Mouse (Mus musculus) megakaryocyte, adult 5-6 weeks (primary cell): ENCODE data around the gene Xrcc4. TPM values are rescaled to one million over a fixed set of nuclear protein-coding genes. Genes with fewer than 3 reads are reported as not detected.
"Not testable (repeated sequence)": the region's sequence is repeated elsewhere in the genome, so short reads cannot be mapped to it uniquely, and the experiment has no call there.

ENCODE experiments used
- ATAC-seq: 2 replicates; pipeline ENCODE4 v1.8.0; 2016; ENCODE audit warnings: mild to moderate bottlenecking, inconsistent platforms; ENCODE audit not compliant: poor library complexity, severe bottlenecking
- total RNA-seq, 2 experiments: library from RNA; stranded (forward) in 1 of 2; stranded (reverse) in 1 of 2; fragments of 153-499, 151-499 nt in 1 of 2; fragments of 221-1000, 200-1000 nt in 1 of 2; gene quantifications; 2 replicates each; pipeline versions ENCODE4 v1.2.3 to v1.2.4; 2015 to 2017

Gene Xrcc4
- total RNA-seq, 2 experiments from 2014 or later, result 20.1 to 33.2 TPM

GRCm38 (mm10) chr13:89828429-89828970 is 260.9 kb downstream of the Xrcc4 start:
- peak; percentile 61 for ATAC-seq

GRCm38 (mm10) chr13:89827838-89828237 is 261.6 kb downstream of the Xrcc4 start:
- ATAC-seq, result peak; percentile 74

DNA sequence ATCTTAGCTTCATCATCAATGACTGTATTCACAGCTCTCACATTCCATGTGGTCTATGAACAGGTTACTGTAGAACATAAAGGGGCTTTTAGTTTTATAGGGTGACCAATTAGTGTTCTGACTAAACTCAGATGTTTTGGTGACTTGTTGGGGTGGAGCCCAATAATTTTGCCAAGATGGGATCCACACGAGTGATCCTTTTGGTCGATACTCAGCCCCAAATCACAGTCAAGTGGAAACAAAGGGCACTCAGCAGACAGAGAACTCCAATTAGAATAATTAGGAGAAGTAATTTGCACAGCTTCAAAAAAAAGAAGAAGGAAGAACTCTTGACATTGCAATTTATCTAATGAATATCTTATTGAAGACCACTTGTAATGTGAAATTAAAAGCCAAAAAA is 274.9 kb downstream of the Xrcc4 start:
- no peak for ATAC-seq

DNA sequence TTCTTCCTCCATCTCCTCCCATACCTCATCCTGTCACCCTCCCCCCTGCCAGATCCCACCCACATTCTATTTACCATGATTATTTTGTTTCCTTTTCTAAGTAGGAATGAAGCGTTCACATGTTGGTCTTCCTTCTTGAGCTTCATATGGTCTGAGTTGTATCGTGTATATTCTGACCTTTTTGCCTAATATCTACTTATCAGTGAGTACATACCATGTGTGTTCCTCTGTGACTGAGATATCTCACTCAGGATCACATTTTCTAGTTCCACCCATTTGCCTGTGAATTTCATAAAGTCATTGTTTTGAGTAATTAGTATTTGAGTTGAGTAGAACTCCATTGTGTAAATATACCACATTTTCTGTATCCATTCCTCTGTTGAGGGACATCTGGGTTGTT is 277.2 kb downstream of the Xrcc4 start:
- ATAC-seq, result no peak

GRCm38 (mm10) chr13:89809024-89809423 is 280.4 kb downstream of the Xrcc4 start:
- ATAC-seq, result peak; percentile 97

DNA sequence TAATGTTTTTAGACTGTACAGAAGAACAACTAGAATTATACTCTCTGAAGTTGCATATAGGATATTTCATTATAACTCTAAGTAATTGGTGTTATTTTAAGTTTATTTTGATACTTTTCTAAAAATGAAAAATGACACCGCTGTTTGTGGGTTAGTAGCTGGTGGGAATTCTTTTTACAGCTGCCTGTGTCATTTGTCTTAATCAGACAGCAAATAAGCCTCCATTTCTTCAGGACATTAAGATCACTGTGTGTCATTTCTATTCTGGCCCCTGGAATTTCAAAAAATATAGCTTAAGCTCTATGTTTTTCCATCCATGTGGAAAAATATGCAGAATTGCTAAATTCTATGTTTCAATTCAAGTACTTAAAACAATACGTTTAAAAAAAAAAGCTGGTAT is 287.5 kb downstream of the Xrcc4 start:
- no peak for ATAC-seq

DNA sequence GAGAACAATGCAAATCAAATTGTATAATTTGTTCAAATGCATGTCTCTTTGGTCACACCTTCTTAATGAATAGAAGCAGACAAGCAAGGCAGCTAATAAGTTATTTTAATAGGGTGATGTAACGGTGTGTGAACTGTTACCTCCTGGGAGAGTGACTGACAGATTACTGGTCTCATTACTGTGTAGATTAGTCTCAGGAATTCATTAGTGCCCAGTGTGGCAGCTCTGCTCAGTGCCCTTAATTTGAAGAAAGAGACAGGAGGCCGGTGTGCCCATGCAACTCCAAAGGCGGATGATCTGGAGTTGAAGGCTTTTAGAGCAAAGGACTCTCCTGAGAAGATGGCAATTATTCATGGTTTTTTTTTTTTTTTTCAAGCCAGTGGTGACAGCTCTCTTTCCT is 291.7 kb downstream of the Xrcc4 start:
- ATAC-seq, result no peak

DNA sequence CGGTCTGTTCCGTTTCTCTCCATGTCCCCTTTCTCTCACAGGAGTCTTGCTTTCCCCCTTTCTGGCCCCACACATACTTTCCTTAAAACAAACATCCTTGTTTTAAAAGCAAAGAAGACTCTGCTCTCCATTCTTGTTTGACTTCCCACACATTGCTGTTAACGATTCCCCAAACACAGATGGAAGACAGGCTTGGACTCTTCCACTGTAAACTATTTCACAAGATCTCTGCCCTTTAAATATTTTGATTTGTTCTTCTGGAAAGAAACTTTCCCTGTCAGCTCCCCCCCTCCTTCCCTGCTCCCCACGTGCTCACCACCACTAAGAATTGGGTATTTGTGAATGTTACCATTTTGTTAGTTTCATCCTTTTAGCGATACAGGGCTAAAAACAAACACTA is 297.9 kb downstream of the Xrcc4 start:
- ATAC-seq, result no peak

DNA sequence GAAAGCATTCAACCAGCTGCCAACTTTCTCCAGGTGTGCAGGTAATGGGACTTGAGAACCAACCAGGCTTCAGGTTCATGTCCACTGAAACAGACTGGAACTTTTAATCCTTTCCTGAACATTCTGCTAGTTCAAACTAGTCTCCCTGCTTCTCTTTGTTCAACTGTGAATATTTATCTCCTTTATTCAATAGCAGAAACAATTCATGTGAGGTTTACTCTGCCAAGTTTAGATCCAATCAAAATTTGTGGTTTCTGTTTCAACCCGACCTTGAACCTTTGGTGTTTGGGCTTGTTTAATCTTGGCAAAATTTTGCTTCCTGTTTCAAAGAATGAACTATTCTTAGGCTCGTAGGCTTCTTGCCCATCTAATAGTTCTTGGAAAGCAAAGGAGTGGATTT is 306.5 kb downstream of the Xrcc4 start:
- ATAC-seq, result no peak

GRCm38 (mm10) chr13:89780276-89780675 is 309.1 kb downstream of the Xrcc4 start:
- no peak for ATAC-seq

GRCm38 (mm10) chr13:89779208-89779911 is 310.0 kb downstream of the Xrcc4 start:
- peak; percentile 79 for ATAC-seq

GRCm38 (mm10) chr13:89777764-89778163 is 311.6 kb downstream of the Xrcc4 start:
- no peak for ATAC-seq

GRCm38 (mm10) chr13:89777146-89777545 is 312.3 kb downstream of the Xrcc4 start:
- ATAC-seq, result no peak

DNA sequence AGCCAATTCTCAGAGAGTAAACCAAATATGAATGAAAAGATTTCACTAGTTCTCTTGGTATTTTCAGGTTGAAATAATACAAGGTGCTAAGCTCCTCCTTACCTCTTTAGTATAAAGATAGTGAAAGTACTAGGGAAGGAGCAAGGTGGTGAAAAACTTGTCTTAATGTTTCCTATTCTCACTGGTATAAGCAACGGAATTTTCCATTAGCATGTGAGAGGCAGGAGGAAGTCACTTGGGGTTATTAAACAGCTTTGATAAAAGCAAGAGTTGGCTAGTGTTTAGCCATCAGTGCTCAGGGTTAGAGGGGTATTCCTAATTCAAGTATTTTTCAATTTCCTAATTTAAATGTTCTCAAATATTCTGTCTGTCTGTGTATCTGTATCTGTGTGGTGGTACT is 322.9 kb downstream of the Xrcc4 start:
- ATAC-seq, result no peak

DNA sequence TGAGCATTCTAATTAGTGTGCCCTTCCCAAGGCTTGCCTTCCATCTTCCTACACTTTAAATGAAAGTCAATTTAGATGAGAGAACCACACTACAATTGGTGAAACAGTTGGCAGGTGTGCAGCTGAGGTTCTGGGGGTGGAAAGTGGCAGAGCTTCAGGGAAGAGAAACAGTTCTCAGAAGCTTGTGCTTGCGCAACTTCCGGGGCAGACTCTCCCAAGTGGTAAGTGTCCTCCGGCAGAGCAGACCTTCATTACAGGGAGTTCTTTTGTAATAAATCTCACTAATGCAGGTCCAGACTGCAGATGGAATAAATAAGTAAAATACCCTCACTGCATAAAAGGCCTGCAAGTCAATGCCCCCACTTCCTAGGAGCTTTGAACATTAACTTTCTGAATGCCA is 323.4 kb downstream of the Xrcc4 start:
- ATAC-seq, result peak; percentile 96

DNA sequence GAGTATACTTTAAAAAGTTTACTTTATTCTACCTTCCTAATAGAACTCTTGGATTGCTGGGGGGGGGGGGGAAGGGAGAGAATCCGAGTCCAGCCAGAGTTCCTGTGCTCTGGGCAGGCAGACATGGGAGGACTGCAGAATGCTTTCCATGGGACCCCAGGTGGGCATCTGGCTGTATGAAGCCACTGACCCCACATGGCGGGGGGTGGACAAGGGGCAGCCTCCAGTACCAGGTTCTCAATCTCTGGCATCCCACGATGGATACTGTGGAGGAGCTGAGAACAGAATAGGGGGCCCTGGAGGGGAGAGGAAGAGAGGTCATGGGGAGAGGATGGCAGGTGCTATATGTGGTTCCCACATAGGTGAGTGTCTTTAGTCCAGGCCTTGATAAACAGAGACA is 327.1 kb downstream of the Xrcc4 start:
- no peak for ATAC-seq

DNA sequence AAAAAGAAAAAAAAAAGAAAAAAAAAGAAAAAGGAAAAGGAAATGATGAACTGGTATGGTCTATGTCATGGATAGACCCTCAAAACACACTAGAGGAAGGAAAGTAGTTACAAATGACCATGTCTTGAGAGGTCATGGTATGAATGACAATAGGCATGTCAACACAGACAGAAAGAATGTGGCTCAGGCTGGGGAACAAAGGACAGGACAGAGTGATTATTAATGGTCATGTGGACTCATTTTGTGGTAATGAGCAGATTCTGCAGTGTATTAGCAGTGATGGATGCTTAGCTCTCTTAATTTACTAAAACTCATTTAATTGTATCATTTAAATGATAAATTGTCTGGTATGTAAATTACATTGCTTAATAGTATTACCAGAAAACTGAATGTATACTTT is 333.1 kb downstream of the Xrcc4 start:
- no peak for ATAC-seq

DNA sequence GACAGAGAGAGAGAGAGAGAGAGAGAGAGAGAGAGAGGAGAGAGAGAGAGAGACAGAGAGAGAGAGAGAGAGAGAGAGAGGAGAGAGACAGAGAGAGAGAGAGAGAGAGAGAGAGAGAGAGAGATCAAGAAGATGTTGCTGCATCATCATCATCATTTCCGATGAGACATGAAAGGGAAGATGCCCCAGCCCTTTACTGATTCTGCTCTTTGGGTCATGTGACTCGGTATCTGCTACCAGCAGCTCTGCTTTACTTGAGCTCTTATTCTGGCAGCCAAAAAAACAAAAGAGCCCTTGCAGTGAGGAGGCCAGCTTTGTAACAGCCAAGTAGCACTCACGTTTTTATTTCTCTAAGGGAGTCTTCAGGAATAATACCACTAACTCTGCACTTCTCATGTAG is 338.8 kb downstream of the Xrcc4 start:
- ATAC-seq, result not testable (repeated sequence)

- no peak for ATAC-seq
Observed at GRCm38 (mm10) chr13:89743201-89743600, 346.2 kb downstream of the Xrcc4 start.

DNA sequence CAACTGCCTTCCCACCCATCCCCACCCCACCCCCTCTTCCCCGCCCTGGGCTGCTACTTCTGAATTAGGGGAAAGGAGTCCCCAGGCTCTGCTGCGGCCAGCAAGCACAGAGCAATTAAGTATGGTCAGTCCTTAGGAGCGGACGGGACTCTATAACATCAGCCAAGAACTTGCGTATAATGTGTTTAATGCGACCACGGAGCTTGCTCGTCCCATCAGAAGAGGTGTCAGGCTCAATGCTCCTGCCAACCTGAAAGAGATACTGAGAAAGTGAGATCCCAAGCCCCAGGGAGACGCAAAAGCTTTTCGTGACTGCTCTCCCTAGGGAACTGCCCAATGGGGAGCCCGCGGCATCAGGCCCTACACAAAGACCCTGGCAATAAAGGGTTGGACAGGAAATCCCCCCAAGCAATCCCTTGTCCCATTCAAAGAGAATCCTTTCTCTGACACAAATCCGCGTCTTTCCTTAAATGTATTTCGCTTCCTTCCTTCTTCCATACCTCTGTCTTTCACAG is 346.7 kb downstream of the Xrcc4 start:
- no peak for ATAC-seq

DNA sequence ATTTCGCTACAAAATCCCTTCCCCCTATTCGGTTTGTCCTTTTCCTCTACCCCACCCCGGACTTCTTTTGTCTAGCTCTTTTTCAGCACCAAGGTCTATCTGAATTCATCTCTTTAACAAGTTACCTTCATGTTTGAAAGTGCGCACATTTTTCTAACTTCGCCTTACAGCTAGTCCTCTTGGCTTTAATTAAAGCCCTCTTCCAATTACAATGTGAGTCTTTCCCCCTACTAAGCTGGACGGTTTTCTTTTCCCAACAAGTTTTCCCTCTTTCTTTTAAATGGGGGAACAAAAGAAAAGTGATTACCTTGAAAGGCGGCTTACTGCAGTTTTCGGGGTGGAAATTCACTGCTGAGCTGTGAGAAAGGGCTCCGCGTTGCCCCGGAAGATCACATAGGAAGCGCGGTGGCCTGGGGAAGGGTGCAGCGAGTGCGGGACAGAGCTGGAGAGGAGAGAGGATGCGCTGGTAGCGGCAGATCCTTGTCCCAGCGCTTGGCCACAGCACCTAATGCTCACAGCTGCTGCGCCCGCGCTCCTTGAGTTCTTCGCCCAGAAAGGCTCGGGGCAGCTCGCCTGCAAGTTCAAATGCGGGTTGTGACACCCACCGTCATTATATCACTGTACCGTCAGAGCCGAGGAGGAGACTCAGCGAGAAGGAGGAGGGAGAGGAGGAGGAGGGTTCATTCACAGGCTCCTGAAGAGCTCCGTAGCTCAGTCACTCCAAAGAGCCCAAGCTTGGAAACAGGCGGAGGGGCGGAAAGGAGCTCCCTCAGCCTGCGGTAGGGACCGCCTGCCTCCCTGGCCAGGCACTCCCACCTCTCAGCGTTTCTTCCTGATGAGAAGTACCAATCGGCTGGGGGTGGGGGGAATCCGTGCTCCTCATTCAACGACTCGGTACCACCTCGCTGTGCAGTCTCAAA is 347.4 kb downstream of the Xrcc4 start, which contains the start of gene Vcan:
Gene Vcan, minus strand, starts transcription at position 744 of the 920 bp plus-strand sequence.
- peak; percentile 10 for ATAC-seq
